Mouse (Mus musculus) bone marrow macrophage, adult 2 months (primary cell): ENCODE data around the gene Ankrd27. TPM values are rescaled to one million over a fixed set of nuclear protein-coding genes. Genes with fewer than 3 reads are reported as not detected.

Experiments used
- H3K27ac ChIP-seq: 2 replicates; pipeline ENCODE4 v1.5.1; 2012; ENCODE audit warnings: low read depth, low read length; ENCODE audit not compliant: insufficient read depth
- H3K4me1 ChIP-seq: 2 replicates; pipeline ENCODE4 v1.6.1; 2012; ENCODE audit warnings: low read length; ENCODE audit not compliant: control insufficient read depth, insufficient read depth
- H3K4me3 ChIP-seq: 2 replicates; pipeline ENCODE4 v1.5.1; 2012; ENCODE audit warnings: mild to moderate bottlenecking, low read length, moderate library complexity; ENCODE audit not compliant: insufficient read depth
- CTCF ChIP-seq: IDR thresholded peaks from 2 replicates; pipeline ENCODE4 v1.5.1; 2012; ENCODE audit warnings: low read depth, mild to moderate bottlenecking, low read length, moderate library complexity
- POLR2A ChIP-seq: IDR thresholded peaks from 2 replicates; pipeline ENCODE4 v1.6.1; 2012; ENCODE audit warnings: mild to moderate bottlenecking, low read depth, low read length, borderline replicate concordance
- polyA plus RNA-seq: library from polyadenylated mRNA; stranded (reverse); fragments of >200 nt; gene quantifications from 2 replicates; pipeline ENCODE4 v1.2.4, GENCODE M21; 2012; ENCODE audit not compliant: missing spikeins, insufficient read depth, insufficient read length

The Ankrd27 gene
- polyA plus RNA-seq, 1 experiment: 29.4 TPM

- peaks cover 8% of the 10 kb centered on the region for H3K4me1 ChIP-seq
- TF ChIP-seq CTCF (no peak), POLR2A (no peak)
- H3K27ac ChIP-seq: no peak overlapping the region
- H3K4me3 ChIP-seq: no peak overlapping the region
Measured at GRCm38 (mm10) chr7:35583476-35584025, 2.5 kb upstream of the Ankrd27 start.

GRCm38 (mm10) chr7:35584068-35584785 lies 1.8 kb upstream of the Ankrd27 start:
- no peak for TF ChIP-seq CTCF
- TF ChIP-seq POLR2A: no peak
- Histone ChIP-seq H3K27ac (no peak overlapping the region), H3K4me1 (peaks cover 8% of the 10 kb centered on the region), H3K4me3 (peak overlapping the region; percentile 78)

- H3K4me1 ChIP-seq: peaks cover 8% of the 10 kb centered on the region
- TF ChIP-seq CTCF: no peak
- TF ChIP-seq POLR2A: no peak
- peak overlapping the region; percentile 78 for H3K4me3 ChIP-seq
- no peak overlapping the region for H3K27ac ChIP-seq
Measured at GRCm38 (mm10) chr7:35584786-35585190, 1.3 kb upstream of the Ankrd27 start.

GRCm38 (mm10) chr7:35585191-35586054 lies 621 bp upstream of the Ankrd27 start, which contains the start of gene Rgs9bp:
Gene Rgs9bp, minus strand, starts transcription at chr7:35585582.
- no peak within 1 kb of the TSS for H3K27ac ChIP-seq
- peaks cover 8% of the 10 kb centered on the region for H3K4me1 ChIP-seq
- H3K4me3 ChIP-seq: peak within 1 kb of the TSS; percentile 78
- no peak for TF ChIP-seq CTCF
- TF ChIP-seq POLR2A: no peak

- TF ChIP-seq POLR2A (no peak), CTCF (no peak)
- Histone ChIP-seq H3K4me1 (peaks cover 8% of the 10 kb centered on the region), H3K4me3 (peak overlapping the region; percentile 78), H3K27ac (no peak overlapping the region)
Measured at GRCm38 (mm10) chr7:35586906-35587445, 932 bp downstream of the Ankrd27 start.

GRCm38 (mm10) chr7:35587728-35588127 lies 1.7 kb downstream of the Ankrd27 start:
- peaks cover 8% of the 10 kb centered on the region for H3K4me1 ChIP-seq
- no peak for TF ChIP-seq CTCF
- no peak for TF ChIP-seq POLR2A
- H3K27ac ChIP-seq: no peak overlapping the region
- no peak overlapping the region for H3K4me3 ChIP-seq

- Histone ChIP-seq H3K27ac (no peak overlapping the region), H3K4me3 (no peak overlapping the region), H3K4me1 (peaks cover 8% of the 10 kb centered on the region)
- TF ChIP-seq POLR2A: no peak
- no peak for TF ChIP-seq CTCF
Measured at GRCm38 (mm10) chr7:35588680-35589428, 2.8 kb downstream of the Ankrd27 start.

GRCm38 (mm10) chr7:35589485-35589884 lies 3.4 kb downstream of the Ankrd27 start:
- no peak overlapping the region for H3K27ac ChIP-seq
- no peak overlapping the region for H3K4me3 ChIP-seq
- TF ChIP-seq POLR2A (no peak), CTCF (no peak)
- H3K4me1 ChIP-seq: peaks cover 8% of the 10 kb centered on the region

GRCm38 (mm10) chr7:35590731-35591191 lies 4.7 kb downstream of the Ankrd27 start:
- H3K4me3 ChIP-seq: no peak overlapping the region
- peaks cover 8% of the 10 kb centered on the region for H3K4me1 ChIP-seq
- no peak overlapping the region for H3K27ac ChIP-seq
- no peak for TF ChIP-seq CTCF
- TF ChIP-seq POLR2A: no peak
